Mouse (Mus musculus) inflammation-experienced regulatory T-cells, adult 16 weeks (primary cell): ENCODE measurements around the gene Vmn1r73. TPM values are rescaled to one million over a fixed set of nuclear protein-coding genes. Genes with fewer than 3 reads are reported as not detected.

Experiments used
- polyA plus RNA-seq: library from polyadenylated mRNA; unstranded; fragments of 100-300 nt; shearing (Covaris generic); gene quantifications from one replicate; pipeline ENCODE4 v1.2.1, GENCODE M21; 2017

Vmn1r73 gene
- not detected for polyA plus RNA-seq

GRCm38 (mm10) chr7:11729966-11730365 lies at the start of gene Vmn1r73:
Gene Vmn1r73 (plus strand): TSS chr7:11730266.

Other genes starting within 250 kb of the Vmn1r73 start
- not detected for gene Zscan4-ps2, start 216.0 kb upstream of the Vmn1r73 start, polyA plus RNA-seq
- gene Zscan4-ps3, start 121.0 kb upstream of the Vmn1r73 start, polyA plus RNA-seq: not detected
- not detected for gene Vmn1r72, start 50.1 kb upstream of the Vmn1r73 start, polyA plus RNA-seq
- not detected for gene Vmn1r74, start 103.7 kb downstream of the Vmn1r73 start, polyA plus RNA-seq
- gene Vmn1r75, start 144.4 kb downstream of the Vmn1r73 start, polyA plus RNA-seq: not detected
- not detected for gene Vmn1r76, start 207.9 kb downstream of the Vmn1r73 start, polyA plus RNA-seq